Mouse (Mus musculus) forebrain, embryonic 16.5 days (tissue): ENCODE measurements around the gene Tigit. TPM values are rescaled to one million over a fixed set of nuclear protein-coding genes. Genes with fewer than 3 reads are reported as not detected.

ENCODE experiments used
- ATAC-seq: fragments of 200-750 bp; cut with Nextera tagmentation; 2 replicates; pipeline ENCODE4 v1.8.0; 2017; ENCODE audit warnings: mild to moderate bottlenecking, moderate library complexity
- H3K27ac ChIP-seq: fragments of 300-500 bp; sonication (generic); 2 replicates; pipeline ENCODE4 v1.5.1; 2014; ENCODE audit warnings: low read length, control low read depth
- H3K27me3 ChIP-seq: fragments of 300-500 bp; sonication (generic); replicated peaks from 2 replicates; pipeline ENCODE4 v1.6.1; 2014; ENCODE audit warnings: low read length; ENCODE audit not compliant: control insufficient read depth, insufficient read depth
- H3K36me3 ChIP-seq: fragments of 300-500 bp; sonication (generic); 2 replicates; pipeline ENCODE4 v1.6.1; 2014; ENCODE audit not compliant: control insufficient read depth, insufficient read depth
- H3K4me1 ChIP-seq: fragments of 300-500 bp; sonication (generic); replicated peaks from 2 replicates; pipeline ENCODE4 v1.6.1; 2014; ENCODE audit warnings: low read length; ENCODE audit not compliant: control insufficient read depth, insufficient read depth
- H3K4me2 ChIP-seq: fragments of 300-500 bp; sonication (generic); 2 replicates; pipeline ENCODE4 v1.6.1; 2014; ENCODE audit warnings: mild to moderate bottlenecking, low read length, control low read depth
- H3K4me3 ChIP-seq: fragments of 300-500 bp; sonication (generic); replicated peaks from 2 replicates; pipeline ENCODE4 v1.5.1; 2014; ENCODE audit warnings: mild to moderate bottlenecking, low read length, control low read depth
- H3K9ac ChIP-seq: fragments of 300-500 bp; sonication (generic); replicated peaks from 2 replicates; pipeline ENCODE4 v1.6.1; 2014; ENCODE audit warnings: low read depth, low read length, control low read depth
- H3K9me3 ChIP-seq: fragments of 300-500 bp; sonication (generic); 2 replicates; pipeline ENCODE4 v1.6.1; 2016; ENCODE audit warnings: low read length; ENCODE audit not compliant: control insufficient read depth
- WGBS: fragments of 180-500 bp; shearing (Covaris S2); extraction: QIAGEN DNeasy Blood & Tissue Kit; methylation state at CpG from one replicate; pipeline ENCODE4 v1.1.7; 2014; 5-methylcytosine and 5-hydroxymethylcytosine counted together
- polyA plus RNA-seq: library from polyadenylated mRNA; unstranded; fragments of >200 nt; fragmentation: Nextera tagmentation; extraction: Ambion mirVana; gene quantifications from 2 replicates; pipeline ENCODE4 v1.2.1, GENCODE M21; 2015

The Tigit gene
- polyA plus RNA-seq, 1 experiment from 2014 or later: not detected

GRCm38 (mm10) chr16:43653288-43653687 lies 10.7 kb downstream of the Tigit start:
- Histone ChIP-seq H3K9ac (no peak overlapping the region), H3K9me3 (no peaks in the 10 kb centered on the region), H3K4me1 (no peaks in the 10 kb centered on the region), H3K4me3 (no peak overlapping the region), H3K27me3 (no peaks in the 10 kb centered on the region), H3K4me2 (no peak overlapping the region), H3K27ac (no peak overlapping the region), H3K36me3 (no peaks in the 10 kb centered on the region)
- WGBS: 84% methylated on average over 2 of the region's 2 CpGs
- no peak for ATAC-seq

GRCm38 (mm10) chr16:43650355-43651080 lies 13.4 kb downstream of the Tigit start:
- WGBS: 93% methylated on average over 3 of the region's 3 CpGs
- ATAC-seq: no peak
- no peak overlapping the region for H3K4me2 ChIP-seq
- no peaks in the 10 kb centered on the region for H3K4me1 ChIP-seq
- no peak overlapping the region for H3K9ac ChIP-seq
- H3K27me3 ChIP-seq: no peaks in the 10 kb centered on the region
- no peaks in the 10 kb centered on the region for H3K36me3 ChIP-seq
- no peaks in the 10 kb centered on the region for H3K9me3 ChIP-seq
- no peak overlapping the region for H3K4me3 ChIP-seq
- H3K27ac ChIP-seq: no peak overlapping the region

- Histone ChIP-seq H3K9me3 (no peaks in the 10 kb centered on the region), H3K36me3 (no peaks in the 10 kb centered on the region), H3K27ac (no peak overlapping the region), H3K4me1 (no peaks in the 10 kb centered on the region), H3K4me2 (no peak overlapping the region), H3K9ac (no peak overlapping the region), H3K27me3 (no peaks in the 10 kb centered on the region), H3K4me3 (no peak overlapping the region)
- WGBS: 85% methylated on average over 1 of the region's 1 CpGs
- no peak for ATAC-seq
Measured at GRCm38 (mm10) chr16:43647641-43648040, 16.3 kb downstream of the Tigit start.

- H3K9me3 ChIP-seq: no peaks in the 10 kb centered on the region
- H3K27me3 ChIP-seq: no peaks in the 10 kb centered on the region
- no peak overlapping the region for H3K4me2 ChIP-seq
- no peaks in the 10 kb centered on the region for H3K36me3 ChIP-seq
- H3K9ac ChIP-seq: no peak overlapping the region
- no peaks in the 10 kb centered on the region for H3K4me1 ChIP-seq
- no peak for ATAC-seq
- WGBS: 98% methylated on average over 3 of the region's 3 CpGs
- no peak overlapping the region for H3K27ac ChIP-seq
- H3K4me3 ChIP-seq: no peak overlapping the region
Measured at GRCm38 (mm10) chr16:43646943-43647342, 17.0 kb downstream of the Tigit start.

GRCm38 (mm10) chr16:43645879-43646278 lies 18.1 kb downstream of the Tigit start:
- no peak for ATAC-seq
- Histone ChIP-seq H3K9ac (no peak overlapping the region), H3K4me1 (no peaks in the 10 kb centered on the region)

GRCm38 (mm10) chr16:43641230-43641629 lies 22.7 kb downstream of the Tigit start:
- Histone ChIP-seq H3K4me1 (no peaks in the 10 kb centered on the region; the same call in 1 of the 2 replicates), H3K9me3 (no peaks in the 10 kb centered on the region), H3K4me2 (no peak overlapping the region), H3K27me3 (no peaks in the 10 kb centered on the region), H3K9ac (no peak overlapping the region), H3K4me3 (no peak overlapping the region), H3K36me3 (peaks cover 3% of the 10 kb centered on the region; the same call in 1 of the 2 replicates), H3K27ac (no peak overlapping the region)
- WGBS: 92% methylated on average over 8 of the region's 8 CpGs
- no peak for ATAC-seq

More at GRCm38 (mm10) chr16:43645879-43646278, 18.1 kb downstream of the Tigit start:
- H3K4me3 ChIP-seq: no peak overlapping the region
- 77% methylated on average over 4 of the region's 4 CpGs for WGBS
- no peaks in the 10 kb centered on the region for H3K27me3 ChIP-seq
- H3K36me3 ChIP-seq: no peaks in the 10 kb centered on the region
- H3K4me2 ChIP-seq: no peak overlapping the region
- no peaks in the 10 kb centered on the region for H3K9me3 ChIP-seq
- H3K27ac ChIP-seq: no peak overlapping the region

GRCm38 (mm10) chr16:43638406-43639049 lies 25.4 kb downstream of the Tigit start:
- WGBS: 75% methylated on average over 21 of the region's 21 CpGs
- Histone ChIP-seq H3K4me3 (no peak overlapping the region), H3K27me3 (no peaks in the 10 kb centered on the region), H3K9me3 (no peaks in the 10 kb centered on the region), H3K4me1 (no peaks in the 10 kb centered on the region; the same call in 1 of the 2 replicates), H3K27ac (peak overlapping the region; percentile 15; the same call in 1 of the 2 replicates), H3K36me3 (peaks cover 3% of the 10 kb centered on the region; the same call in 1 of the 2 replicates), H3K9ac (no peak overlapping the region), H3K4me2 (no peak overlapping the region)
- ATAC-seq: 0 out of 2 replicates have a peak, but pooled peaks have one; percentile 45

GRCm38 (mm10) chr16:43637241-43637640 lies 26.7 kb downstream of the Tigit start:
- Histone ChIP-seq H3K4me2 (no peak overlapping the region), H3K27ac (no peak overlapping the region), H3K4me1 (no peaks in the 10 kb centered on the region; the same call in 1 of the 2 replicates), H3K4me3 (no peak overlapping the region), H3K36me3 (peaks cover 3% of the 10 kb centered on the region; the same call in 1 of the 2 replicates), H3K9ac (no peak overlapping the region), H3K27me3 (no peaks in the 10 kb centered on the region), H3K9me3 (no peaks in the 10 kb centered on the region)
- no peak for ATAC-seq
- WGBS: 91% methylated on average over 8 of the region's 8 CpGs

GRCm38 (mm10) chr16:43634037-43634436 lies 29.9 kb downstream of the Tigit start:
- Histone ChIP-seq H3K27ac (no peak overlapping the region), H3K4me2 (no peak overlapping the region), H3K4me3 (no peak overlapping the region), H3K9me3 (no peaks in the 10 kb centered on the region), H3K4me1 (peaks cover 8% of the 10 kb centered on the region; the same call in 1 of the 2 replicates), H3K36me3 (peaks cover 6% of the 10 kb centered on the region; the same call in 1 of the 2 replicates), H3K27me3 (no peaks in the 10 kb centered on the region), H3K9ac (no peak overlapping the region)
- WGBS: 88% methylated on average over 7 of the region's 7 CpGs
- ATAC-seq: no peak
